ENCODE assay signal across 8 mouse cellular contexts in the genomic region with DNA sequence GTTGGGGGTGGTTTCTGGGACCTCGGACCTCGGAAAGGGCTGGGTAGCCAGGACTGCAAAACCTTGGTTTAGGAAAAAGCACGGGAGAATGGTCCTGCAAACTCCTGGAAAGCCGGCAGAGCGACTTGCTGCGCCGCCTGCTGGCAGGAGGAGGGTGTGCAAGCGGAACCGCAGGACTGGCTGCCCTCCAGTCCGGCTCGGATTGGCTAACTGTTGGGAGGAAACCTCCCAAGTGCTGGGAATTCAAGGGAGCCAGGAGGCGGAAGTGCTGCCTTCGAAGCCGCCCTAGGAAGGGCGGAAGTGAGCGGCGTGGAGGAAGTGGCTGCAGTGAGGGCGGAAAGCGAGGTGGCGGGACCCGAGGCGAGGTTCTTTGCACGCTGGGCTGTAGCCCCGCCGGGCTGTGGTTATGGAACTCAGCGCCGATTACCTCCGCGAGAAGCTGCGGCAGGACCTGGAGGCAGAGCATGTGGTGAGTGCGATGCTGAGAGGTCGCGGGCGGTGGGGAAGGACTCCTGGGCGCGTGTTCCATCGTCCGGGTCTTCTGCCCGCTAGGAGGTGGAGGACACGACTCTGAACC. TPM values are rescaled to one million over a fixed set of nuclear protein-coding genes. Genes with fewer than 3 reads are reported as not detected.
A peak's percentile ranks its signal among the peaks of the same experiment; 100 is the strongest.
DNase-seq lines count a peak whose midpoint lies in the region; ATAC-seq and TF ChIP-seq lines count a peak whose summit lies in the region.

Gene Slx1b, minus strand, starts transcription at position 154 of the 577 bp plus-strand sequence.

- H3K27me3 ChIP-seq in CH12.LX (replicated peaks) = no peaks in the 10 kb centered on the region
- H3K27me3 ChIP-seq in forebrain, embryonic 11.5 days (ENCODE audit: control insufficient read depth, insufficient read depth, low read length) = no peaks in the 10 kb centered on the region
- no peaks in the 10 kb centered on the region for H3K27me3 ChIP-seq in heart, embryonic 16.5 days (ENCODE audit: control insufficient read depth, insufficient read depth, low read length)
- no peaks in the 10 kb centered on the region for H3K27me3 ChIP-seq in liver, embryonic 15.5 days
- H3K27me3 ChIP-seq in neural tube, embryonic 12.5 days (replicated peaks) = no peaks in the 10 kb centered on the region

- peak within 1 kb of the TSS; percentile 99 for H3K9ac ChIP-seq in CH12.LX (ENCODE audit: insufficient read depth, low read depth)
- H3K9ac ChIP-seq in forebrain, embryonic 11.5 days (ENCODE audit: low read length) = peak within 1 kb of the TSS; percentile 91
- peak within 1 kb of the TSS; percentile 96 for H3K9ac ChIP-seq in heart, embryonic 16.5 days (ENCODE audit: low read length)
- peak within 1 kb of the TSS; percentile 78 for H3K9ac ChIP-seq in liver, embryonic 15.5 days
- H3K9ac ChIP-seq in neural tube, embryonic 12.5 days = peak within 1 kb of the TSS; percentile 84

- H3K4me2 ChIP-seq in CH12.LX (ENCODE audit: insufficient read depth, low read depth, poor library complexity, severe bottlenecking) = peak within 1 kb of the TSS; percentile 54
- H3K4me2 ChIP-seq in forebrain, embryonic 11.5 days (ENCODE audit: low read depth, low read length, severe bottlenecking) = peak within 1 kb of the TSS; percentile 95
- H3K4me2 ChIP-seq in heart, embryonic 16.5 days (ENCODE audit: low read depth, low read length) = peak within 1 kb of the TSS; percentile 89
- peak within 1 kb of the TSS; percentile 92 for H3K4me2 ChIP-seq in liver, embryonic 15.5 days
- peak within 1 kb of the TSS; percentile 92 for H3K4me2 ChIP-seq in neural tube, embryonic 12.5 days (replicated peaks)

- H3K27ac ChIP-seq in CH12.LX (ENCODE audit: insufficient read depth, low read depth) = peak within 1 kb of the TSS; percentile 96
- H3K27ac ChIP-seq in forebrain, embryonic 11.5 days (ENCODE audit: low read depth, low read length) = peak within 1 kb of the TSS; percentile 95
- H3K27ac ChIP-seq in heart, embryonic 16.5 days (ENCODE audit: low read length) = peak within 1 kb of the TSS; percentile 97
- peak within 1 kb of the TSS; percentile 90 for H3K27ac ChIP-seq in liver, embryonic 15.5 days (replicated peaks)
- peak within 1 kb of the TSS; percentile 87 for H3K27ac ChIP-seq in neural tube, embryonic 12.5 days

- no peaks in the 10 kb centered on the region for H3K9me3 ChIP-seq in CH12.LX (replicated peaks; ENCODE audit: low read length)
- H3K9me3 ChIP-seq in forebrain, embryonic 11.5 days (ENCODE audit: control insufficient read depth, low read length) = no peaks in the 10 kb centered on the region
- no peaks in the 10 kb centered on the region for H3K9me3 ChIP-seq in heart, embryonic 16.5 days (replicated peaks; ENCODE audit: control insufficient read depth, low read length)
- H3K9me3 ChIP-seq in liver, embryonic 15.5 days (replicated peaks) = no peaks in the 10 kb centered on the region
- H3K9me3 ChIP-seq in neural tube, embryonic 12.5 days = no peaks in the 10 kb centered on the region

- H3K36me3 ChIP-seq in CH12.LX (replicated peaks in 1 of 2; ENCODE audit: control insufficient read depth in 1 of 2, insufficient read depth in 1 of 2, low read length in 1 of 2) = peaks cover 49 to 62% of the 10 kb centered on the region in 2 experiments
- H3K36me3 ChIP-seq in forebrain, embryonic 11.5 days (ENCODE audit: control insufficient read depth, insufficient read depth, low read length) = no peaks in the 10 kb centered on the region; the same call in 1 of the 2 replicates
- H3K36me3 ChIP-seq in heart, embryonic 16.5 days (ENCODE audit: control insufficient read depth, insufficient read depth) = peaks cover 15% of the 10 kb centered on the region
- H3K36me3 ChIP-seq in liver, embryonic 15.5 days (replicated peaks) = peaks cover 48% of the 10 kb centered on the region
- peaks cover 36% of the 10 kb centered on the region for H3K36me3 ChIP-seq in neural tube, embryonic 12.5 days

- peak; percentile 86 to 90 for TF ChIP-seq CTCF in CH12.LX (conservative IDR thresholded peaks at IDR 0.05 in 1 of 2, IDR thresholded peaks at IDR 0.05 in 1 of 2; ENCODE audit: low read depth in 2 of 2, low read length in 2 of 2)

- peak within 1 kb of the TSS; percentile 83 to 98 (median 92) for H3K4me3 ChIP-seq in CH12.LX (replicated peaks in 1 of 3; ENCODE audit: low read depth in 2 of 3, low read length in 2 of 3, poor library complexity in 1 of 3)
- H3K4me3 ChIP-seq in forebrain, embryonic 11.5 days (ENCODE audit: low read depth, low read length) = peak within 1 kb of the TSS; percentile 73
- peak within 1 kb of the TSS; percentile 86 for H3K4me3 ChIP-seq in heart, embryonic 16.5 days (ENCODE audit: low read length)
- H3K4me3 ChIP-seq in liver, embryonic 15.5 days (replicated peaks) = peak within 1 kb of the TSS; percentile 79
- peak within 1 kb of the TSS; percentile 84 for H3K4me3 ChIP-seq in neural tube, embryonic 12.5 days

- peak; percentile 31 for TF ChIP-seq RAD21 in CH12.LX (IDR thresholded peaks at IDR 0.05; ENCODE audit: low read depth, low read length)

- H3K79me2 ChIP-seq in CH12.LX (replicated peaks; ENCODE audit: control insufficient read depth, extremely low read depth, insufficient read depth, poor library complexity, severe bottlenecking) = peaks cover 27% of the 10 kb centered on the region

- TF ChIP-seq EP300 in CH12.LX (IDR thresholded peaks at IDR 0.05; ENCODE audit: low read length) = no peak

- dilution Hi-C loops in CH12.LX (cut with MboI; ENCODE audit: extremely low pct_ligation_motif_present, extremely low pct_unique_long_range_greater_than_20kb, low sequenced_read_pairs) = no loop called here

- ATAC-seq in forebrain, embryonic 11.5 days (replicated peaks; ENCODE audit: low FRiP score) = peak; percentile 95
- peak; percentile 95 for ATAC-seq in heart, embryonic 16.5 days (replicated peaks; ENCODE audit: extremely low read depth, insufficient read depth, low FRiP score)
- peak; percentile 96 for ATAC-seq in liver, embryonic 15.5 days (ENCODE audit: insufficient read depth)
- ATAC-seq in neural tube, embryonic 12.5 days (ENCODE audit: low FRiP score, low read depth) = peak; percentile 95

- TF ChIP-seq POLR2A in CH12.LX (IDR thresholded peaks at IDR 0.05; ENCODE audit: low read depth, low read length) = peak; percentile 74

- in situ Hi-C loops in CH12.LX (cut with MboI; ENCODE audit: low pct_ligation_motif_present, low pct_unique_long_range_greater_than_20kb, low sequenced_read_pairs) = no loop called here

- DNase-seq in CH12.LX (ENCODE audit: extremely low read depth) = peak; percentile 97
- DNase-seq in c-Kit-positive CD71-positive TER-119-negative erythroid progenitor cells, embryonic 14.5 days (ENCODE audit: low read depth) = peak; percentile 95
- DNase-seq in forebrain, embryonic 11.5 days (ENCODE audit: low spot score) = peak; percentile 98
- peak; percentile 95 to 97 for DNase-seq in kidney, postnatal 36 days
- peak; percentile 97 for DNase-seq in telencephalon, adult 2 months (ENCODE audit: low read depth, low spot score)

- peaks cover 14 to 52% of the 10 kb centered on the region in 2 experiments for H3K4me1 ChIP-seq in CH12.LX (ENCODE audit: control insufficient read depth in 1 of 2, insufficient read depth in 2 of 2)
- peaks cover 15% of the 10 kb centered on the region for H3K4me1 ChIP-seq in forebrain, embryonic 11.5 days (replicated peaks; ENCODE audit: control insufficient read depth, insufficient read depth, low read length)
- peaks cover 24% of the 10 kb centered on the region for H3K4me1 ChIP-seq in heart, embryonic 16.5 days (ENCODE audit: control insufficient read depth, insufficient read depth, low read length)
- peaks cover 60% of the 10 kb centered on the region for H3K4me1 ChIP-seq in liver, embryonic 15.5 days (replicated peaks)
- H3K4me1 ChIP-seq in neural tube, embryonic 12.5 days = peaks cover 28% of the 10 kb centered on the region

- WGBS in forebrain, embryonic 11.5 days = under 1% methylated on average over 40 of the region's 40 CpGs
- under 1% methylated on average over 40 of the region's 40 CpGs for WGBS in heart, embryonic 16.5 days
- under 1% methylated on average over 40 of the region's 40 CpGs for WGBS in liver, embryonic 15.5 days (ENCODE audit: insufficient replicate concordance)
- under 1% methylated on average over 40 of the region's 40 CpGs for WGBS in neural tube, embryonic 12.5 days

TF ChIP-seq in CH12.LX, 34 proteins besides CTCF, POLR2A, EP300 and RAD21 (continues in another document):
- TF ChIP-seq ZKSCAN1 (IDR thresholded peaks at IDR 0.05; ENCODE audit: borderline replicate concordance, low read depth, low read length) = no peak
- TF ChIP-seq BHLHE40 (IDR thresholded peaks at IDR 0.05; ENCODE audit: low read depth, low read length) = peak; percentile 32; the same call in 1 of the 2 replicates
- no peak for TF ChIP-seq E2F4 (IDR thresholded peaks at IDR 0.05; ENCODE audit: insufficient replicate concordance, low read depth, low read length)
- peak; percentile 70 for TF ChIP-seq TBP (conservative IDR thresholded peaks at IDR 0.05; ENCODE audit: low read depth, low read length)
- no peak for TF ChIP-seq JUND (conservative IDR thresholded peaks at IDR 0.05; ENCODE audit: low read depth, low read length)
- no peak; the same call in 1 of the 2 replicates for TF ChIP-seq POLR2AphosphoS2 (IDR thresholded peaks at IDR 0.05; ENCODE audit: low read depth, low read length)
- TF ChIP-seq MAFK (IDR thresholded peaks at IDR 0.05; ENCODE audit: insufficient replicate concordance, low read length) = no peak
- TF ChIP-seq NRF1 (IDR thresholded peaks at IDR 0.05; ENCODE audit: low read depth, low read length) = peak; percentile 45; the same call in 1 of the 2 replicates
- peak; percentile 41; the same call in 1 of the 2 replicates for TF ChIP-seq GABPA (IDR thresholded peaks at IDR 0.05; ENCODE audit: insufficient replicate concordance, low read depth, low read length)
- TF ChIP-seq UBTF (IDR thresholded peaks at IDR 0.05; ENCODE audit: low read depth, low read length) = no peak; the same call in 1 of the 2 replicates
- TF ChIP-seq USF1 (IDR thresholded peaks at IDR 0.05; ENCODE audit: low read depth, low read length) = no peak
- TF ChIP-seq ZNF384 (IDR thresholded peaks at IDR 0.05; ENCODE audit: low read depth, low read length) = no peak
- peak; percentile 86 for TF ChIP-seq MAX (IDR thresholded peaks at IDR 0.05; ENCODE audit: low read length)
- TF ChIP-seq JUN (IDR thresholded peaks at IDR 0.05; ENCODE audit: insufficient read depth, low read depth, low read length) = no peak
- peak; percentile 30; the same call in 1 of the 2 replicates for TF ChIP-seq ETS1 (conservative IDR thresholded peaks at IDR 0.05; ENCODE audit: low read depth, low read length)

RNA-seq across cellular contexts. Expression of gene Slx1b, which starts in this region (rescaled TPM):
- total RNA-seq in CH12.LX (2012; rRNA removed) = 5.0 and 5.6 TPM in 2 replicates
- 4.4 and 4.7 TPM in 2 replicates for total RNA-seq in CH12.LX (2014; rRNA removed)
- polyA plus RNA-seq in CH12.LX (2012; ENCODE audit: insufficient read length, low read depth) = 5.6 and 8.3 TPM in 2 replicates
- 11.2 and 13.1 TPM in 2 replicates for polyA plus RNA-seq in forebrain, embryonic 11.5 days (2014; fragmentation: Nextera tagmentation; extraction: Ambion mirVana)
- polyA plus RNA-seq in heart, embryonic 16.5 days (2015; fragmentation: Nextera tagmentation; extraction: Ambion mirVana) = 6.6 and 6.7 TPM in 2 replicates
- 3.0 TPM in 2 replicates for polyA plus RNA-seq in liver, embryonic 15.5 days (2015; fragmentation: Nextera tagmentation; extraction: Ambion mirVana)
- 17.9 and 19.0 TPM in 2 replicates for polyA plus RNA-seq in neural tube, embryonic 12.5 days (2016; fragmentation: Nextera tagmentation; extraction: Ambion mirVana)

Comparison
In these comparisons a context has a peak if more than half of its experiments do, and no peak if none do; other contexts are left out.
1. Peak in every context shown above with its lines: DNase-seq, ATAC-seq, H3K4me3 ChIP-seq and H3K27ac ChIP-seq.